Mouse (Mus musculus): ENCODE data around the gene Sf3b3.

DNA sequence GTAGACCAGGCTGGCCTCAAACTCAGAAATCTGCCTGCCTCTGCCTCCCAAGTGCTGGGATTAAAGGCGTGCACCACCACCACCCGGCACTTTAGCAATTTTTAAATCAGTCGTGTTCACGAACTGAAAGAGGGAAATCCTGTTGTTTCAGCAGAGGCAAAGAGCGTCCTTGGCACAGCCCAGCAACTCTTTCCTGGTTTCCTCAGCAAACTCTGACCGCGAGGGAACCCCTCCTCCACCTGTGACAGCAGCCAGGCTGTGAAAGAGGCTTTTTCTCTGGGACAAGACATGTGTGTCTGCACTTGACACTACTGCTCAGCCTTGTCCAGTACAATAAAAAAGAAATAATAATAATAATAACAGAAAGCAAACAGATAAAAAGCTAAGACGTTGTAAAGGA lies 59.7 kb downstream of the Sf3b3 start:
- TF ChIP-seq CTCF (IDR thresholded peaks at IDR 0.05; ENCODE audit: low read depth, low read length) (no peak), POLR2A (IDR thresholded peaks at IDR 0.05; ENCODE audit: extremely low read depth, insufficient read depth, low read length) (no peak)

Data from liver, adult 2 months (tissue).